Mouse (Mus musculus): Measurements from ENCODE around the gene Secisbp2. TPM values are rescaled to one million over a fixed set of nuclear protein-coding genes. Genes with fewer than 3 reads are reported as not detected.

Secisbp2 gene
- total and polyA plus RNA-seq, 3 experiments, result 11.1 to 15.3 (median 11.5) TPM

DNA sequence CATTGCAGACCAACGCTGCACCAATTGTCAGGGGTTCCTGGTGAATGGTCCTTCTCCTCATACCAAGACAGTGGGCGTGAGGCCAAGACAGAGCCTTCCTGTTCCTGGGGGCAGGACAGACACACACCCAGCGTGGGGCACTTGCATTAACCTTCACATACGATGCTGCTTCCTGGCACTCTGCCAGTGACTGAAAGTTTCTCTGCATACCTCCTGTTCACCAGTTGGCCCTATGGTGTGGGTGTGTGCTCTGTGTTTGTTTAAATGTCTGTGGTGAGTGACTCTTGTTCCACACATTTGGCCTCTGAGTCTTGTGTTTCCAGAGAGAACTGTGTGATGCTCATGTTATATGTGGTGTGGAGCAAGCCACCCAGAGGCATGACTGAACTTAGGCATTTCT, 25.1 kb downstream of the Secisbp2 start:
- Histone ChIP-seq H3K4me3 (no peak overlapping the region), H3K27ac (no peak overlapping the region), H3K27me3 (ENCODE audit: control insufficient read depth, insufficient read depth, low read length) (no peaks in the 10 kb centered on the region), H3K36me3 (ENCODE audit: control insufficient read depth, insufficient read depth, low read length) (no peaks in the 10 kb centered on the region), H3K4me1 (ENCODE audit: control insufficient read depth, insufficient read depth, low read length) (no peaks in the 10 kb centered on the region), H3K79me2 (replicated peaks; ENCODE audit: control insufficient read depth, insufficient read depth, low read length) (no peaks in the 10 kb centered on the region), H3K9ac (ENCODE audit: low read depth, low read length) (no peak overlapping the region)
- TF ChIP-seq CTCF (IDR thresholded peaks at IDR 0.05) (no peak), EP300 (IDR thresholded peaks at IDR 0.05; ENCODE audit: insufficient read depth, low read depth, low read length) (no peak), POLR2A (IDR thresholded peaks at IDR 0.05; ENCODE audit: insufficient read depth, low read depth, low read length) (no peak)
- intact Hi-C loops (cut with DNase I), result no loop called here
- WGBS, result 64% methylated on average over 4 of the region's 4 CpGs
- DNase-seq, result no peak

DNA sequence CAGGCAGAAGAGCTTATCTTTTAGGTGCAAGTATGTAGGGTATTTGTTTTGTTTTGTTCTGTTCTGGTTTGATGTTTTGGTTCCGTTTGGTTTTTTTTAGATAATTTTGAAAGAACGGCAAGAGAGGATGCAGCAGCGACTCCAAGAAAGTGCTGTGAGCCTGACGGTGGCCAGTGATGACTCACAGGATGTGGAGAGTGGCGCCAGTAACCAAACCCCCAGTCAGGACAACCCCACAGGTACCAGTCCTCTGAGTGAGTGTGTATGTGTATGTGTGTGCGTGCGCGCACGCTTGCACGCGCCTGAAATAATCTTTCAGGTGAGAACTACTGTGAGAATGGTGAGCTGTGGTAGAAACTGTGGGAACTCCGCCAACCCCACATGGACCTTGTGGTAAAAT, 25.5 kb downstream of the Secisbp2 start:
- Histone ChIP-seq H3K36me3 (ENCODE audit: control insufficient read depth, insufficient read depth, low read length) (no peaks in the 10 kb centered on the region), H3K4me3 (no peak overlapping the region), H3K9ac (ENCODE audit: low read depth, low read length) (no peak overlapping the region), H3K27ac (no peak overlapping the region), H3K79me2 (replicated peaks; ENCODE audit: control insufficient read depth, insufficient read depth, low read length) (no peaks in the 10 kb centered on the region), H3K27me3 (ENCODE audit: control insufficient read depth, insufficient read depth, low read length) (no peaks in the 10 kb centered on the region), H3K4me1 (ENCODE audit: control insufficient read depth, insufficient read depth, low read length) (no peaks in the 10 kb centered on the region)
- intact Hi-C loops (cut with DNase I), result no loop called here
- DNase-seq, result no peak
- 85% methylated on average over 12 of the region's 12 CpGs for WGBS
- no peak for TF ChIP-seq CTCF (IDR thresholded peaks at IDR 0.05)
- no peak for TF ChIP-seq POLR2A (IDR thresholded peaks at IDR 0.05; ENCODE audit: insufficient read depth, low read depth, low read length)
- TF ChIP-seq EP300 (IDR thresholded peaks at IDR 0.05; ENCODE audit: insufficient read depth, low read depth, low read length), result no peak

DNA sequence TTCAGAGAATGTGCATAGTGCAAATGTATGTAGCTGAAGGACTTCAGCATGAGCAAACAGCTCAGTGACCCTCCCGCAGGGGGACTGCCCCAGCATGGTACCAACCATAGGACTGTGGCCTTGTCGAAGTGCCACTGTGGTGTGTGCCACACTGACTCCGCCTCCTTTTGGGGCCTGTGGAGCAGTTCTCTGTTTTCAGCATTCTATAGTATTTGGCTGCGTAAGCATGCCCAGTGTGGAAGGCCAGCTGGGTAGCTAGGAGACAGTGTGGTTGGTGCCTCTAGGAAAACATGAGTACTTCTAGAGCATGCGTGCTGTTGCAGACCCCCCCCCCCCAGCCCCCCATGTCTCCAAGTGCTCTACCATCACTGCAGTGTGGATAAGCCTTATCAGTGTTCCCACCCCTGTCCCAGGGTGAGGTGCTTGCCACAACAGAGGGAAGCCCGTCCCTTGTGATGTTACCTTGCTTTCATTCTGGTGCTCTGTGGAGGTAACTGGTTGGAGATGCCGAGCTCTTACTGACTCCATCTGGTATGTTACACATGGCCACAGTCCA, 26.2 kb downstream of the Secisbp2 start:
- H3K4me1 ChIP-seq (ENCODE audit: control insufficient read depth, insufficient read depth, low read length), result no peaks in the 10 kb centered on the region
- no peak overlapping the region for H3K4me3 ChIP-seq
- no peak overlapping the region for H3K27ac ChIP-seq
- TF ChIP-seq CTCF (IDR thresholded peaks at IDR 0.05) (no peak), POLR2A (IDR thresholded peaks at IDR 0.05; ENCODE audit: insufficient read depth, low read depth, low read length) (no peak), EP300 (IDR thresholded peaks at IDR 0.05; ENCODE audit: insufficient read depth, low read depth, low read length) (no peak)
- DNase-seq, result no peak
- H3K79me2 ChIP-seq (replicated peaks; ENCODE audit: control insufficient read depth, insufficient read depth, low read length), result no peaks in the 10 kb centered on the region
- H3K9ac ChIP-seq (ENCODE audit: low read depth, low read length), result no peak overlapping the region
- WGBS, result 90% methylated on average over 7 of the region's 7 CpGs
- H3K36me3 ChIP-seq (ENCODE audit: control insufficient read depth, insufficient read depth, low read length), result no peaks in the 10 kb centered on the region
- no peaks in the 10 kb centered on the region for H3K27me3 ChIP-seq (ENCODE audit: control insufficient read depth, insufficient read depth, low read length)
- intact Hi-C loops (cut with DNase I), result no loop called here

GRCm38 (mm10) chr13:51678687-51679086, 27.2 kb downstream of the Secisbp2 start:
- intact Hi-C loops (cut with DNase I), result no loop called here
- TF ChIP-seq CTCF (IDR thresholded peaks at IDR 0.05) (no peak), POLR2A (IDR thresholded peaks at IDR 0.05; ENCODE audit: insufficient read depth, low read depth, low read length) (no peak), EP300 (IDR thresholded peaks at IDR 0.05; ENCODE audit: insufficient read depth, low read depth, low read length) (no peak)
- no peak overlapping the region for H3K9ac ChIP-seq (ENCODE audit: low read depth, low read length)
- no peaks in the 10 kb centered on the region for H3K4me1 ChIP-seq (ENCODE audit: control insufficient read depth, insufficient read depth, low read length)
- DNase-seq, result no peak
- no peak overlapping the region for H3K4me3 ChIP-seq
- WGBS, result 91% methylated on average over 6 of the region's 6 CpGs
- H3K79me2 ChIP-seq (replicated peaks; ENCODE audit: control insufficient read depth, insufficient read depth, low read length), result no peaks in the 10 kb centered on the region
- no peaks in the 10 kb centered on the region for H3K36me3 ChIP-seq (ENCODE audit: control insufficient read depth, insufficient read depth, low read length)
- H3K27me3 ChIP-seq (ENCODE audit: control insufficient read depth, insufficient read depth, low read length), result no peaks in the 10 kb centered on the region
- no peak overlapping the region for H3K27ac ChIP-seq

DNA sequence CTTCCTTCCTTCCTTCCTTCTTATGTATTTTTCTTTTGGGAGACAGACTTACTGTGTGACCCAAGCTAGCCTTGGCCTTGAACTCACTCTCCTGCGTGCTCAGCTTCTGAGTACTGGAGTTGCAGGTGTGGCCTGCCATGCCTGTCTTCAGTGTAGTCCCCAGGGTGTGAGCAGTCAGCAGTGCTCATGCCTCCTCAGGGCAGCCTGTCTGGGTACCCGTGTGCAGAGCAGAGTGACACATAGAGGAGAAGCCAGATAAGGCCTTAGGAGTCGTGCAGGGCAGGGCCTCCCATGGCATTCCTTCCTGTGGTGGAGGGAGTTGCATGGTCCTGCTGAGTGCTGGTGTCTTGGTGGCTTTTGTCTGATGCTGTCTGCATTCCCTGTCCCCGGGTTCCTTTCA, 27.8 kb downstream of the Secisbp2 start:
- no peak for DNase-seq
- 50% methylated on average over 4 of the region's 4 CpGs for WGBS
- H3K9ac ChIP-seq (ENCODE audit: low read depth, low read length), result no peak overlapping the region
- intact Hi-C loops (cut with DNase I), result no loop called here
- no peaks in the 10 kb centered on the region for H3K36me3 ChIP-seq (ENCODE audit: control insufficient read depth, insufficient read depth, low read length)
- H3K4me1 ChIP-seq (ENCODE audit: control insufficient read depth, insufficient read depth, low read length), result no peaks in the 10 kb centered on the region
- H3K79me2 ChIP-seq (replicated peaks; ENCODE audit: control insufficient read depth, insufficient read depth, low read length), result no peaks in the 10 kb centered on the region
- H3K4me3 ChIP-seq, result no peak overlapping the region
- no peaks in the 10 kb centered on the region for H3K27me3 ChIP-seq (ENCODE audit: control insufficient read depth, insufficient read depth, low read length)
- TF ChIP-seq EP300 (IDR thresholded peaks at IDR 0.05; ENCODE audit: insufficient read depth, low read depth, low read length), result no peak
- no peak for TF ChIP-seq CTCF (IDR thresholded peaks at IDR 0.05)
- no peak for TF ChIP-seq POLR2A (IDR thresholded peaks at IDR 0.05; ENCODE audit: insufficient read depth, low read depth, low read length)
- H3K27ac ChIP-seq, result no peak overlapping the region

GRCm38 (mm10) chr13:51681076-51681475, 29.6 kb downstream of the Secisbp2 start:
- intact Hi-C loops (cut with DNase I), result no loop called here
- H3K4me3 ChIP-seq, result no peak overlapping the region
- no peaks in the 10 kb centered on the region for H3K27me3 ChIP-seq (ENCODE audit: control insufficient read depth, insufficient read depth, low read length)
- no peaks in the 10 kb centered on the region for H3K4me1 ChIP-seq (ENCODE audit: control insufficient read depth, insufficient read depth, low read length)
- no peaks in the 10 kb centered on the region for H3K79me2 ChIP-seq (replicated peaks; ENCODE audit: control insufficient read depth, insufficient read depth, low read length)
- no peak overlapping the region for H3K27ac ChIP-seq
- DNase-seq, result no peak
- H3K9ac ChIP-seq (ENCODE audit: low read depth, low read length), result no peak overlapping the region
- WGBS, result 70% methylated on average over 5 of the region's 5 CpGs
- no peaks in the 10 kb centered on the region for H3K36me3 ChIP-seq (ENCODE audit: control insufficient read depth, insufficient read depth, low read length)
- no peak for TF ChIP-seq POLR2A (IDR thresholded peaks at IDR 0.05; ENCODE audit: insufficient read depth, low read depth, low read length)
- TF ChIP-seq EP300 (IDR thresholded peaks at IDR 0.05; ENCODE audit: insufficient read depth, low read depth, low read length), result no peak
- no peak for TF ChIP-seq CTCF (IDR thresholded peaks at IDR 0.05)

Measured in heart, adult 2 months (tissue).